Mouse (Mus musculus) forebrain, postnatal 0 days (tissue): ENCODE measurements around the gene Mapk1. TPM values are rescaled to one million over a fixed set of nuclear protein-coding genes. Genes with fewer than 3 reads are reported as not detected.

Experiments
- ATAC-seq: fragments of 200-750 bp; cut with Nextera tagmentation; 2 replicates; pipeline ENCODE4 v1.8.0; 2017; ENCODE audit warnings: mild to moderate bottlenecking, moderate library complexity
- DNase-seq: peaks from one replicate; pipeline ENCODE4 v3.0.0-alpha.2; 2015
- H3K27ac ChIP-seq: fragments of 300-500 bp; sonication (generic); 2 replicates; pipeline ENCODE4 v1.5.1; 2014; ENCODE audit warnings: low read depth, mild to moderate bottlenecking, antibody characterized with exemption, low read length, moderate library complexity, mixed read lengths
- H3K27me3 ChIP-seq: fragments of 300-500 bp; sonication (generic); 2 replicates; pipeline ENCODE4 v1.6.1; 2014; ENCODE audit warnings: mild to moderate bottlenecking, low read length, mixed read lengths; ENCODE audit not compliant: insufficient read depth
- H3K36me3 ChIP-seq: fragments of 300-500 bp; sonication (generic); 2 replicates; pipeline ENCODE4 v1.6.1; 2014; ENCODE audit warnings: mild to moderate bottlenecking, moderate library complexity; ENCODE audit not compliant: insufficient read depth
- H3K4me1 ChIP-seq: fragments of 300-500 bp; sonication (generic); 2 replicates; pipeline ENCODE4 v1.6.1; 2014; ENCODE audit warnings: antibody characterized with exemption; ENCODE audit not compliant: insufficient read depth
- H3K4me2 ChIP-seq: fragments of 300-500 bp; sonication (generic); 2 replicates; pipeline ENCODE4 v1.6.1; 2014; ENCODE audit warnings: low read depth, mild to moderate bottlenecking, moderate library complexity
- H3K4me3 ChIP-seq: fragments of 300-500 bp; sonication (generic); 2 replicates; pipeline ENCODE4 v1.5.1; 2014; ENCODE audit warnings: low read depth, low read length, mixed read lengths
- H3K9ac ChIP-seq: fragments of 300-500 bp; sonication (generic); 2 replicates; pipeline ENCODE4 v1.6.1; 2014; ENCODE audit warnings: mild to moderate bottlenecking
- H3K9me3 ChIP-seq: fragments of 300-500 bp; sonication (generic); 2 replicates; pipeline ENCODE4 v1.6.1; 2016; ENCODE audit warnings: low read length
- CTCF ChIP-seq: sonication (generic); IDR thresholded peaks from 2 replicates; pipeline ENCODE4 v1.5.1; 2016; ENCODE audit warnings: antibody characterized with exemption, control low read depth, low read depth
- WGBS: fragments of 180-500 bp; shearing (Covaris S2); extraction: QIAGEN DNeasy Blood & Tissue Kit; methylation state at CpG from one replicate; pipeline ENCODE4 v1.1.7; 2014; 5-methylcytosine and 5-hydroxymethylcytosine counted together
- polyA plus RNA-seq: library from polyadenylated mRNA; unstranded; fragments of >200 nt; fragmentation: Nextera tagmentation; extraction: Ambion mirVana; gene quantifications from 2 replicates; pipeline ENCODE4 v1.2.1, GENCODE M21; 2015
- total RNA-seq: library from RNA; depleted of rRNA; stranded (reverse); fragments of >200 nt; gene quantifications from 2 replicates; pipeline ENCODE4 v1.2.3, GENCODE M21; 2014; rRNA removed

Mapk1 gene
- total and polyA plus RNA-seq, 2 experiments from 2014 or later, result 207 to 231 TPM

DNA sequence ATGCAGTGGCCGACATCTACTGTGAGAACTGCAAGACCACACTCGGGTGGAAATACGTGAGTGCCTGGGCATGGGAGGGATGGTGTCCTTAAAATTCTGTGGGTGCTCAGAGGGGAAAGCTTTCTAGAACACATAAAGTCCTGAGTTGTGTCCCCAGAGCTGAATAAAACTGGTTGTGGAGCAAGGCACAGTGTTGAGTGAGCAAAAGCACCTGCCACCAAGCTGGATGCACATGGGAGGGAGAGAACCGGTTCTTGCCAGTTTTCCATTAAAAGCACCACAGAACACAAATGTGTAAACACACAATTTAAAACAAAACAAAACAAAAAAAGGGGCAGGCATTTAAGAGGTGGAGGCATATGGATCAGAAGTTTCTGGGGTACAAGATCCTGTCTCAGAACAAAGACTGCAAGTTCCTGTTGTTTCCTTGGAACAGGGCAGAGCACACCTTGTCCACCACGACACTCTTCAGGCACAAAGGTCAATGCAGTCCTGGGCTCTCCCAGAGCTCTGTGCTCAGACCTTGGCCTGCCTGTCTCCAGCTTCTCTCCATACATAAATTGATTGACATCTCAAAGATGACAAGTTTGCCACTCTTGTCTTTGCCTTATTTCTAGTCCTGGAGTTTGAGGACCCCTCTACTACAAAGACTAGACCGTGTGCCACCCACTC lies 99.1 kb downstream of the Mapk1 start:
- Histone ChIP-seq H3K4me2 (no peak overlapping the region), H3K9me3 (no peaks in the 10 kb centered on the region), H3K27me3 (no peaks in the 10 kb centered on the region), H3K4me3 (no peak overlapping the region), H3K27ac (no peak overlapping the region), H3K36me3 (peaks cover 68% of the 10 kb centered on the region), H3K9ac (no peak overlapping the region), H3K4me1 (no peaks in the 10 kb centered on the region)
- WGBS, result 87% methylated on average over 6 of the region's 6 CpGs
- ATAC-seq (no peak), DNase-seq (no peak)
- TF ChIP-seq CTCF, result no peak

- WGBS, result 97% methylated on average over 4 of the region's 4 CpGs
- no peak for ATAC-seq
- H3K36me3 ChIP-seq, result peaks cover 89% of the 10 kb centered on the region
These were observed 102.5 kb downstream of the Mapk1 start for GRCm38 (mm10) chr16:17085636-17086035.

GRCm38 (mm10) chr16:17086241-17086640 lies 103.1 kb downstream of the Mapk1 start:
- no peak for TF ChIP-seq CTCF
- ATAC-seq, result no peak
- H3K27me3 ChIP-seq, result no peaks in the 10 kb centered on the region
- no peak for DNase-seq
- H3K4me2 ChIP-seq, result no peak overlapping the region
- no peak overlapping the region for H3K27ac ChIP-seq
- no peaks in the 10 kb centered on the region for H3K4me1 ChIP-seq
- no peak overlapping the region for H3K4me3 ChIP-seq
- WGBS, result 84% methylated on average over 3 of the region's 3 CpGs
- peaks cover 93% of the 10 kb centered on the region for H3K36me3 ChIP-seq
- no peaks in the 10 kb centered on the region for H3K9me3 ChIP-seq
- H3K9ac ChIP-seq, result no peak overlapping the region

More at GRCm38 (mm10) chr16:17085636-17086035, 102.5 kb downstream of the Mapk1 start:
- Histone ChIP-seq H3K9ac (no peak overlapping the region), H3K4me3 (no peak overlapping the region), H3K27ac (no peak overlapping the region), H3K9me3 (no peaks in the 10 kb centered on the region), H3K27me3 (no peaks in the 10 kb centered on the region), H3K4me1 (no peaks in the 10 kb centered on the region), H3K4me2 (no peak overlapping the region)
- TF ChIP-seq CTCF, result no peak
- no peak for DNase-seq

DNA sequence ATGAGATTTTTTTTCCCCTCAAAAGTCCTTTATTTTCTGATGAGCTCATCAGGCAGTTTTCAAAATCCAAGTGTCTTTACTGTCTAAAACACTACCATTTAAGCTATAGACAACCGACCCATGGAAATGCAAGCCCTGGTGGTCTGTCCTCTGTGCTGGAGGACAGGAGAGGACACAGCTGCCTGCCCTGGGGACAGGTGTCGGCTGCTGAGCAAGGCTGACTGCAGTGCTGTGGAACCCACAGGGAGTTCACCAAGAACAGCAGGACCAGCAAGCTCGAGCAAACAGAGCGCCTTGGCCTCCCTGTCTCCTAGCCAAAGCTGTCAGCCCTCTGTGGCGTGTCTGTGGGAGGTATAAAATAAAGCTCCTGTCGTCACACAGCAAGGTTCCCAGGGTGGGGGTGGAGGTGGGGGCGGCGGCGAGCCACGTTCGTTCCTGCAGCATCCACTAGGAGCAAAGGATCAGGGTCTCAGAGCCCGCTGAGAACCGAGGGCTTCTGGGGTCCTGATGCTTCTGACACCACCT lies 103.5 kb downstream of the Mapk1 start:
- 71% methylated on average over 13 of the region's 13 CpGs for WGBS
- H3K4me3 ChIP-seq, result no peak overlapping the region
- H3K4me1 ChIP-seq, result no peaks in the 10 kb centered on the region
- H3K27ac ChIP-seq, result no peak overlapping the region
- no peak for ATAC-seq
- H3K4me2 ChIP-seq, result no peak overlapping the region
- no peak overlapping the region for H3K9ac ChIP-seq
- peaks cover 93% of the 10 kb centered on the region for H3K36me3 ChIP-seq
- DNase-seq, result no peak
- TF ChIP-seq CTCF, result no peak
- no peaks in the 10 kb centered on the region for H3K9me3 ChIP-seq
- no peaks in the 10 kb centered on the region for H3K27me3 ChIP-seq

GRCm38 (mm10) chr16:17088346-17088745 lies 105.2 kb downstream of the Mapk1 start:
- no peaks in the 10 kb centered on the region for H3K9me3 ChIP-seq
- H3K27ac ChIP-seq, result no peak overlapping the region
- H3K4me2 ChIP-seq, result no peak overlapping the region
- 61% methylated on average over 3 of the region's 3 CpGs for WGBS
- no peak overlapping the region for H3K9ac ChIP-seq
- TF ChIP-seq CTCF, result peak; percentile 36; the same call in 1 of the 2 replicates
- no peaks in the 10 kb centered on the region for H3K27me3 ChIP-seq
- H3K4me3 ChIP-seq, result no peak overlapping the region
- no peaks in the 10 kb centered on the region for H3K4me1 ChIP-seq
- ATAC-seq (0 out of 2 replicates have a peak, but pooled peaks have one; percentile 19), DNase-seq (peak; percentile 46)
- peaks cover 92% of the 10 kb centered on the region for H3K36me3 ChIP-seq

GRCm38 (mm10) chr16:17096938-17097337 lies 113.8 kb downstream of the Mapk1 start:
- no peak for DNase-seq
- Histone ChIP-seq H3K9me3 (no peaks in the 10 kb centered on the region), H3K4me2 (no peak overlapping the region), H3K4me1 (no peaks in the 10 kb centered on the region), H3K36me3 (peaks cover 70% of the 10 kb centered on the region), H3K27me3 (no peaks in the 10 kb centered on the region), H3K4me3 (no peak overlapping the region), H3K9ac (no peak overlapping the region), H3K27ac (no peak overlapping the region)
- TF ChIP-seq CTCF, result no peak
- 95% methylated on average over 3 of the region's 3 CpGs for WGBS
- no peak for ATAC-seq

Other genes starting within 250 kb of the Mapk1 start
- 19.2 and 27.4 TPM in 2 replicates for gene Spag6l, start 153.9 kb upstream of the Mapk1 start, total RNA-seq
- gene Spag6l, start 153.9 kb upstream of the Mapk1 start, polyA plus RNA-seq, result 15.5 and 20.5 TPM in 2 replicates
- gene Igll1, start 119.4 kb upstream of the Mapk1 start, total RNA-seq, result not detected in 2 replicates
- gene Igll1, start 119.4 kb upstream of the Mapk1 start, polyA plus RNA-seq, result not detected in 2 replicates
- 74.3 and 88.6 TPM in 2 replicates for gene Top3b, start 112.6 kb upstream of the Mapk1 start, total RNA-seq
- 41.1 and 52.5 TPM in 2 replicates for gene Top3b, start 112.6 kb upstream of the Mapk1 start, polyA plus RNA-seq
- 0.95 and 6.2 TPM in 2 replicates for gene Vpreb1, start 112.5 kb upstream of the Mapk1 start, total RNA-seq
- 0.83 and 0.97 TPM in 2 replicates for gene Vpreb1, start 112.5 kb upstream of the Mapk1 start, polyA plus RNA-seq
- 26.8 and 34.7 TPM in 2 replicates for gene Ppm1f, start 86.9 kb upstream of the Mapk1 start, total RNA-seq
- 7.9 and 12.1 TPM in 2 replicates for gene Ppm1f, start 86.9 kb upstream of the Mapk1 start, polyA plus RNA-seq
- gene Ypel1, start 86.3 kb downstream of the Mapk1 start, total RNA-seq, result 76.7 and 103 TPM in 2 replicates
- gene Ypel1, start 86.3 kb downstream of the Mapk1 start, polyA plus RNA-seq, result 123 and 131 TPM in 2 replicates
- gene Ppil2, start 127.9 kb downstream of the Mapk1 start, total RNA-seq, result 100 and 104 TPM in 2 replicates
- gene Ppil2, start 127.9 kb downstream of the Mapk1 start, polyA plus RNA-seq, result 99.3 and 111 TPM in 2 replicates
- gene 2610318N02Rik, start 141.8 kb downstream of the Mapk1 start, total RNA-seq, result 3.8 and 5.4 TPM in 2 replicates
- gene 2610318N02Rik, start 141.8 kb downstream of the Mapk1 start, polyA plus RNA-seq, result 10.1 and 10.6 TPM in 2 replicates
- gene Sdf2l1, start 149.0 kb downstream of the Mapk1 start, total RNA-seq, result 13.5 and 19.2 TPM in 2 replicates
- 16.2 and 19.9 TPM in 2 replicates for gene Sdf2l1, start 149.0 kb downstream of the Mapk1 start, polyA plus RNA-seq
- gene Ydjc, start 161.2 kb downstream of the Mapk1 start, total RNA-seq, result 57.4 and 73.2 TPM in 2 replicates
- gene Ydjc, start 161.2 kb downstream of the Mapk1 start, polyA plus RNA-seq, result 44.7 and 45.0 TPM in 2 replicates
- gene Ccdc116, start 163.8 kb downstream of the Mapk1 start, total RNA-seq, result 5.5 and 6.2 TPM in 2 replicates
- 2.5 and 4.1 TPM in 2 replicates for gene Ccdc116, start 163.8 kb downstream of the Mapk1 start, polyA plus RNA-seq
- gene Ube2l3, start 219.3 kb downstream of the Mapk1 start, total RNA-seq, result 127 and 136 TPM in 2 replicates
- 330 and 371 TPM in 2 replicates for gene Ube2l3, start 219.3 kb downstream of the Mapk1 start, polyA plus RNA-seq
- 3.0 and 3.3 TPM in 2 replicates for gene Rimbp3, start 225.2 kb downstream of the Mapk1 start, total RNA-seq
- gene Rimbp3, start 225.2 kb downstream of the Mapk1 start, polyA plus RNA-seq, result 0.92 and 1.3 TPM in 2 replicates